Mouse (Mus musculus): ENCODE results near the gene Bace1. TPM values are rescaled to one million over a fixed set of nuclear protein-coding genes. Genes with fewer than 3 reads are reported as not detected.
"Not testable (repeated sequence)": the region's sequence is repeated elsewhere in the genome, so short reads cannot be mapped to it uniquely, and the experiment has no call there.

Bace1 gene
- polyA plus RNA-seq, 2 experiments: 37.9 to 39.0 TPM

- ATAC-seq (ENCODE audit: low FRiP score, low read depth) (no peak), DNase-seq (ENCODE audit: low spot score) (no peak)
- Histone ChIP-seq H3K27me3 (ENCODE audit: control insufficient read depth, insufficient read depth, low read length) (no peaks in the 10 kb centered on the region), H3K4me2 (replicated peaks; ENCODE audit: low read depth, low read length, severe bottlenecking) (no peak overlapping the region), H3K9ac (ENCODE audit: low read depth, low read length, severe bottlenecking) (no peak overlapping the region), H3K4me3 (replicated peaks; ENCODE audit: low read length) (no peak overlapping the region), H3K4me1 (ENCODE audit: control insufficient read depth, insufficient read depth, low read length) (peaks cover 22% of the 10 kb centered on the region), H3K27ac (replicated peaks; ENCODE audit: low read depth, low read length) (no peak overlapping the region), H3K36me3 (ENCODE audit: control insufficient read depth, insufficient read depth, low read length) (no peaks in the 10 kb centered on the region; the same call in 1 of the 2 replicates), H3K9me3 (ENCODE audit: control insufficient read depth, low read length) (no peaks in the 10 kb centered on the region)
- WGBS: 85% methylated on average over 6 of the region's 6 CpGs
- no peak for TF ChIP-seq POLR2A (IDR thresholded peaks at IDR 0.05; ENCODE audit: borderline replicate concordance, extremely low read depth, insufficient read depth, insufficient read length)
Measured at GRCm38 (mm10) chr9:45841458-45841857, 3.1 kb downstream of the Bace1 start.

GRCm38 (mm10) chr9:45843007-45843406, 4.6 kb downstream of the Bace1 start:
- H3K36me3 ChIP-seq (ENCODE audit: control insufficient read depth, insufficient read depth, low read length): no peaks in the 10 kb centered on the region; the same call in none of the 2 replicates
- H3K4me1 ChIP-seq (ENCODE audit: control insufficient read depth, insufficient read depth, low read length): peaks cover 22% of the 10 kb centered on the region
- ATAC-seq (ENCODE audit: low FRiP score, low read depth) (no peak), DNase-seq (ENCODE audit: low spot score) (no peak)
- no peak overlapping the region for H3K27ac ChIP-seq (replicated peaks; ENCODE audit: low read depth, low read length)
- H3K4me3 ChIP-seq (replicated peaks; ENCODE audit: low read length): no peak overlapping the region
- WGBS: 78% methylated on average over 5 of the region's 5 CpGs
- no peaks in the 10 kb centered on the region for H3K27me3 ChIP-seq (ENCODE audit: control insufficient read depth, insufficient read depth, low read length)
- H3K9ac ChIP-seq (ENCODE audit: low read depth, low read length, severe bottlenecking): no peak overlapping the region
- TF ChIP-seq POLR2A (IDR thresholded peaks at IDR 0.05; ENCODE audit: borderline replicate concordance, extremely low read depth, insufficient read depth, insufficient read length): no peak
- no peaks in the 10 kb centered on the region for H3K9me3 ChIP-seq (ENCODE audit: control insufficient read depth, low read length)
- no peak overlapping the region for H3K4me2 ChIP-seq (replicated peaks; ENCODE audit: low read depth, low read length, severe bottlenecking)

GRCm38 (mm10) chr9:45843780-45844179, 5.4 kb downstream of the Bace1 start:
- no peak for DNase-seq (ENCODE audit: low spot score)
- H3K4me3 ChIP-seq (replicated peaks; ENCODE audit: low read length): no peak overlapping the region
- no peak for TF ChIP-seq POLR2A (IDR thresholded peaks at IDR 0.05; ENCODE audit: borderline replicate concordance, extremely low read depth, insufficient read depth, insufficient read length)
- ATAC-seq (ENCODE audit: low FRiP score, low read depth): no peak
- H3K27me3 ChIP-seq (ENCODE audit: control insufficient read depth, insufficient read depth, low read length): no peaks in the 10 kb centered on the region
- no peak overlapping the region for H3K9ac ChIP-seq (ENCODE audit: low read depth, low read length, severe bottlenecking)
- H3K4me1 ChIP-seq (ENCODE audit: control insufficient read depth, insufficient read depth, low read length): peaks cover 22% of the 10 kb centered on the region
- H3K4me2 ChIP-seq (replicated peaks; ENCODE audit: low read depth, low read length, severe bottlenecking): no peak overlapping the region
- H3K9me3 ChIP-seq (ENCODE audit: control insufficient read depth, low read length): no peaks in the 10 kb centered on the region
- WGBS: 88% methylated on average over 1 of the region's 1 CpGs
- H3K36me3 ChIP-seq (ENCODE audit: control insufficient read depth, insufficient read depth, low read length): no peaks in the 10 kb centered on the region; the same call in none of the 2 replicates
- H3K27ac ChIP-seq (replicated peaks; ENCODE audit: low read depth, low read length): no peak overlapping the region

DNA sequence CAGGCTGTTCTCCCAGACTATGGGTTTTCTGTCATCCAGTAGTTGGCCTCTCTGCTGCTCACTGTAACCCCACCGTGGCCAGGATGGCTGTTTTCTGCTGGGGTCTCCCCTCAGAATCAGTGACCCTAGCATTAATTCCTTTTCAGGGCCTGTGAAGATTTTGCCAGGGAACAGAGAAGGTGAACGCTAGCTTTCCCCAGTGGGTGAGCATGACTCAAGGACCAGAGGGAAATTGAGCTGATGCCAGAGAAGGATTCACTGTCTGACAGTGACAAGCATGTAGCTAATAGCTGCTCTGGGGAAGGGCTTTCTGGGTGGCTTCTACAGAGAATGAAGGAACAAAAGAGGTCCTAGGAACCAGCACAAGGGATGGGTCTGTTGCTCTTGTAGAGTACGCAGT, 7.2 kb downstream of the Bace1 start:
- H3K4me1 ChIP-seq (ENCODE audit: control insufficient read depth, insufficient read depth, low read length): peaks cover 23% of the 10 kb centered on the region
- H3K4me3 ChIP-seq (replicated peaks; ENCODE audit: low read length): no peak overlapping the region
- no peaks in the 10 kb centered on the region; the same call in none of the 2 replicates for H3K36me3 ChIP-seq (ENCODE audit: control insufficient read depth, insufficient read depth, low read length)
- H3K9ac ChIP-seq (ENCODE audit: low read depth, low read length, severe bottlenecking): no peak overlapping the region
- ATAC-seq (ENCODE audit: low FRiP score, low read depth) (no peak), DNase-seq (ENCODE audit: low spot score) (no peak)
- H3K9me3 ChIP-seq (ENCODE audit: control insufficient read depth, low read length): no peaks in the 10 kb centered on the region
- no peak for TF ChIP-seq POLR2A (IDR thresholded peaks at IDR 0.05; ENCODE audit: borderline replicate concordance, extremely low read depth, insufficient read depth, insufficient read length)
- H3K27ac ChIP-seq (replicated peaks; ENCODE audit: low read depth, low read length): no peak overlapping the region
- no peaks in the 10 kb centered on the region for H3K27me3 ChIP-seq (ENCODE audit: control insufficient read depth, insufficient read depth, low read length)
- no peak overlapping the region for H3K4me2 ChIP-seq (replicated peaks; ENCODE audit: low read depth, low read length, severe bottlenecking)
- WGBS: 94% methylated on average over 3 of the region's 3 CpGs

DNA sequence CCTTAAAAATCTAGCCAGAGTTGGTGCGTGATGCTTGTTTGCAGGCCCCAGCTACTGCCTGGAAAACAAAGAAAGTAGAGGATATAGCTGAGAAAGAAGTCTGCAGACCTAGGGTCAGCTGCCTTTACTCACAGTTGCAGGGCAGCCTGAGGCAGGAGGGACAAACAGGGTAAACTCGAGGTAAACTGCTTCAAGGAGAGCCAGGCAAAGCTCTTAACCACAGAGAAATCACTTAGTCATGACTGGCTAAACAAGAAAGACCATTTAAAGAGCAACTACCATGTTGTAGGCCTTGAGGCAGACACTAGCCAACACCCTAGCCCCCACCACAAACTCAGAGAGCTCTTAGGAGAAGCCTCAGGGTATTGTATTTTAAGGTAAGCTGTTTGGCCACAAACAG, 7.8 kb downstream of the Bace1 start:
- H3K36me3 ChIP-seq (ENCODE audit: control insufficient read depth, insufficient read depth, low read length); H3K9me3 ChIP-seq (ENCODE audit: control insufficient read depth, low read length); H3K9ac ChIP-seq (ENCODE audit: low read depth, low read length, severe bottlenecking); H3K4me3 ChIP-seq (replicated peaks; ENCODE audit: low read length); H3K27ac ChIP-seq (replicated peaks; ENCODE audit: low read depth, low read length); DNase-seq (ENCODE audit: low spot score); H3K4me2 ChIP-seq (replicated peaks; ENCODE audit: low read depth, low read length, severe bottlenecking); ATAC-seq (ENCODE audit: low FRiP score, low read depth); H3K27me3 ChIP-seq (ENCODE audit: control insufficient read depth, insufficient read depth, low read length): not testable (repeated sequence)
- H3K4me1 ChIP-seq (ENCODE audit: control insufficient read depth, insufficient read depth, low read length): peaks cover 19% of the 10 kb centered on the region
- 74% methylated on average over 2 of the region's 2 CpGs for WGBS

GRCm38 (mm10) chr9:45846891-45847460, 8.6 kb downstream of the Bace1 start:
- no peaks in the 10 kb centered on the region; the same call in 1 of the 2 replicates for H3K36me3 ChIP-seq (ENCODE audit: control insufficient read depth, insufficient read depth, low read length)
- no peak overlapping the region for H3K4me2 ChIP-seq (replicated peaks; ENCODE audit: low read depth, low read length, severe bottlenecking)
- peaks cover 19% of the 10 kb centered on the region for H3K4me1 ChIP-seq (ENCODE audit: control insufficient read depth, insufficient read depth, low read length)
- no peak overlapping the region for H3K27ac ChIP-seq (replicated peaks; ENCODE audit: low read depth, low read length)
- no peaks in the 10 kb centered on the region for H3K9me3 ChIP-seq (ENCODE audit: control insufficient read depth, low read length)
- DNase-seq (ENCODE audit: low spot score) (no peak), ATAC-seq (ENCODE audit: low FRiP score, low read depth) (no peak)
- no peak for TF ChIP-seq POLR2A (IDR thresholded peaks at IDR 0.05; ENCODE audit: borderline replicate concordance, extremely low read depth, insufficient read depth, insufficient read length)
- H3K9ac ChIP-seq (ENCODE audit: low read depth, low read length, severe bottlenecking): no peak overlapping the region
- no peaks in the 10 kb centered on the region for H3K27me3 ChIP-seq (ENCODE audit: control insufficient read depth, insufficient read depth, low read length)
- H3K4me3 ChIP-seq (replicated peaks; ENCODE audit: low read length): no peak overlapping the region
- WGBS: 74% methylated on average over 5 of the region's 5 CpGs
